Mouse (Mus musculus): ENCODE results near the gene Lamb1.

- no peak for TF ChIP-seq CTCF (conservative IDR thresholded peaks at IDR 0.05 in 1 of 2, IDR thresholded peaks at IDR 0.05 in 1 of 2; ENCODE audit: low read depth in 2 of 2, low read length in 2 of 2)
- TF ChIP-seq POLR2A (IDR thresholded peaks at IDR 0.05; ENCODE audit: low read depth, low read length) = no peak
- TF ChIP-seq NRF1 (IDR thresholded peaks at IDR 0.05; ENCODE audit: low read depth, low read length) = no peak
- TF ChIP-seq ELF1 (IDR thresholded peaks at IDR 0.05; ENCODE audit: low read depth, low read length) = no peak
- no peak for TF ChIP-seq GABPA (IDR thresholded peaks at IDR 0.05; ENCODE audit: insufficient replicate concordance, low read depth, low read length)
- no peak for TF ChIP-seq MYC (IDR thresholded peaks at IDR 0.05; ENCODE audit: low read depth, low read length)
- TF ChIP-seq ZNF384 (IDR thresholded peaks at IDR 0.05; ENCODE audit: low read depth, low read length) = no peak
- no peak for TF ChIP-seq USF1 (IDR thresholded peaks at IDR 0.05; ENCODE audit: low read depth, low read length)
Observed at GRCm38 (mm10) chr12:31298122-31298521, 33.1 kb downstream of the Lamb1 start.
